Mouse (Mus musculus) liver, embryonic 12.5 days (tissue): ENCODE data around the gene Nfyb. TPM values are rescaled to one million over a fixed set of nuclear protein-coding genes. Genes with fewer than 3 reads are reported as not detected.
A peak's percentile ranks its signal among the peaks of the same experiment; 100 is the strongest.

Experiments
- ATAC-seq: fragments of 200-750 bp; cut with Nextera tagmentation; 2 replicates; pipeline ENCODE4 v1.8.0; 2017; ENCODE audit warnings: moderate number of reproducible peaks, mild to moderate bottlenecking, moderate library complexity
- H3K27ac ChIP-seq: fragments of 300-500 bp; sonication (generic); 2 replicates; pipeline ENCODE4 v1.5.1; 2016; ENCODE audit warnings: mild to moderate bottlenecking
- H3K27me3 ChIP-seq: fragments of 300-500 bp; sonication (generic); replicated peaks from 2 replicates; pipeline ENCODE4 v1.6.1; 2016; ENCODE audit warnings: mild to moderate bottlenecking, moderate library complexity
- H3K36me3 ChIP-seq: fragments of 300-500 bp; sonication (generic); 2 replicates; pipeline ENCODE4 v1.6.1; 2016; ENCODE audit warnings: mild to moderate bottlenecking, moderate library complexity
- H3K4me1 ChIP-seq: fragments of 300-500 bp; sonication (generic); 2 replicates; pipeline ENCODE4 v1.6.1; 2016
- H3K4me2 ChIP-seq: fragments of 300-500 bp; sonication (generic); 2 replicates; pipeline ENCODE4 v1.6.1; 2016; ENCODE audit warnings: mild to moderate bottlenecking, moderate library complexity
- H3K4me3 ChIP-seq: fragments of 300-500 bp; sonication (generic); 2 replicates; pipeline ENCODE4 v1.5.1; 2016; ENCODE audit warnings: mild to moderate bottlenecking, moderate library complexity
- H3K9ac ChIP-seq: fragments of 300-500 bp; sonication (generic); 2 replicates; pipeline ENCODE4 v1.6.1; 2016; ENCODE audit warnings: mild to moderate bottlenecking, moderate library complexity
- H3K9me3 ChIP-seq: fragments of 300-500 bp; sonication (generic); replicated peaks from 2 replicates; pipeline ENCODE4 v1.6.1; 2016; ENCODE audit warnings: mild to moderate bottlenecking, moderate library complexity
- WGBS: fragments of 180-500 bp; shearing (Covaris S2); methylation state at CpG from one replicate; pipeline ENCODE4 v1.1.7; 2016; ENCODE audit not compliant: insufficient replicate concordance; 5-methylcytosine and 5-hydroxymethylcytosine counted together
- polyA plus RNA-seq: library from polyadenylated mRNA; unstranded; fragments of >200 nt; fragmentation: Nextera tagmentation; extraction: Ambion mirVana; gene quantifications from 2 replicates; pipeline ENCODE4 v1.2.1, GENCODE M21; 2016

The Nfyb gene
- 39.4 and 40.4 TPM in 2 replicates for polyA plus RNA-seq

GRCm38 (mm10) chr10:82763840-82764631, at the start of gene Nfyb:
Gene Nfyb (minus strand): TSS chr10:82764144.
- ATAC-seq: peak; percentile 96
- peak within 1 kb of the TSS; percentile 100 for H3K27ac ChIP-seq
- H3K4me3 ChIP-seq: peak within 1 kb of the TSS; percentile 97
- H3K4me1 ChIP-seq: peaks cover 42% of the 10 kb centered on the region
- H3K27me3 ChIP-seq: peaks cover under 1% of the 10 kb centered on the region
- WGBS: under 1% methylated on average over 67 of the region's 68 CpGs
- no peaks in the 10 kb centered on the region for H3K9me3 ChIP-seq
- H3K9ac ChIP-seq: peak within 1 kb of the TSS; percentile 100
- peak within 1 kb of the TSS; percentile 84 for H3K4me2 ChIP-seq
- peaks cover 26% of the 10 kb centered on the region for H3K36me3 ChIP-seq

GRCm38 (mm10) chr10:82811855-82812431, 48.0 kb upstream of the Nfyb start:
- ATAC-seq: peak; percentile 64

GRCm38 (mm10) chr10:82809352-82809751, 45.4 kb upstream of the Nfyb start:
- H3K36me3 ChIP-seq: no peaks in the 10 kb centered on the region
- H3K27me3 ChIP-seq: 0 out of 2 replicates have a peak, but pooled peaks cover 6% of the 10 kb centered on the region
- no peak overlapping the region for H3K4me2 ChIP-seq
- no peak overlapping the region for H3K9ac ChIP-seq
- H3K4me1 ChIP-seq: peaks cover 38% of the 10 kb centered on the region
- H3K27ac ChIP-seq: no peak overlapping the region
- WGBS: 39% methylated on average over 3 of the region's 3 CpGs
- H3K4me3 ChIP-seq: no peak overlapping the region
- ATAC-seq: no peak
- no peaks in the 10 kb centered on the region for H3K9me3 ChIP-seq

More at GRCm38 (mm10) chr10:82811855-82812431, 48.0 kb upstream of the Nfyb start:
- Histone ChIP-seq H3K4me1 (peaks cover 32% of the 10 kb centered on the region), H3K9me3 (no peaks in the 10 kb centered on the region), H3K27me3 (0 out of 2 replicates have a peak, but pooled peaks cover 6% of the 10 kb centered on the region), H3K36me3 (no peaks in the 10 kb centered on the region), H3K9ac (peak overlapping the region; percentile 62), H3K27ac (no peak overlapping the region), H3K4me3 (peak overlapping the region; percentile 64), H3K4me2 (peak overlapping the region; percentile 90)
- WGBS: 5% methylated on average over 47 of the region's 52 CpGs

- WGBS: 68% methylated on average over 8 of the region's 8 CpGs
- no peak overlapping the region for H3K4me2 ChIP-seq
- no peak overlapping the region for H3K9ac ChIP-seq
- 0 out of 2 replicates have a peak, but pooled peaks cover 6% of the 10 kb centered on the region for H3K27me3 ChIP-seq
- no peak for ATAC-seq
- no peak overlapping the region for H3K4me3 ChIP-seq
- H3K9me3 ChIP-seq: no peaks in the 10 kb centered on the region
- no peak overlapping the region for H3K27ac ChIP-seq
- H3K36me3 ChIP-seq: no peaks in the 10 kb centered on the region
- peaks cover 35% of the 10 kb centered on the region for H3K4me1 ChIP-seq
Measured at GRCm38 (mm10) chr10:82808891-82809290, 44.9 kb upstream of the Nfyb start.

GRCm38 (mm10) chr10:82808155-82808554, 44.2 kb upstream of the Nfyb start:
- peaks cover 29% of the 10 kb centered on the region for H3K4me1 ChIP-seq
- no peak overlapping the region for H3K9ac ChIP-seq
- H3K4me2 ChIP-seq: no peak overlapping the region
- 0 out of 2 replicates have a peak, but pooled peaks cover 6% of the 10 kb centered on the region for H3K27me3 ChIP-seq
- 23% methylated on average over 6 of the region's 6 CpGs for WGBS
- no peak for ATAC-seq
- no peaks in the 10 kb centered on the region for H3K9me3 ChIP-seq
- no peak overlapping the region for H3K27ac ChIP-seq
- H3K36me3 ChIP-seq: no peaks in the 10 kb centered on the region
- no peak overlapping the region for H3K4me3 ChIP-seq

GRCm38 (mm10) chr10:82807238-82807637, 43.3 kb upstream of the Nfyb start:
- Histone ChIP-seq H3K4me1 (peaks cover 25% of the 10 kb centered on the region), H3K27me3 (0 out of 2 replicates have a peak, but pooled peaks cover under 1% of the 10 kb centered on the region), H3K4me3 (no peak overlapping the region), H3K9ac (no peak overlapping the region), H3K36me3 (no peaks in the 10 kb centered on the region), H3K9me3 (no peaks in the 10 kb centered on the region), H3K27ac (no peak overlapping the region), H3K4me2 (no peak overlapping the region)
- WGBS: 69% methylated on average over 7 of the region's 7 CpGs
- no peak for ATAC-seq

GRCm38 (mm10) chr10:82806414-82806813, 42.5 kb upstream of the Nfyb start:
- no peak for ATAC-seq
- no peak overlapping the region for H3K9ac ChIP-seq
- no peaks in the 10 kb centered on the region for H3K36me3 ChIP-seq
- no peaks in the 10 kb centered on the region for H3K9me3 ChIP-seq
- no peaks in the 10 kb centered on the region for H3K27me3 ChIP-seq
- H3K4me3 ChIP-seq: no peak overlapping the region
- no peak overlapping the region for H3K27ac ChIP-seq
- no peak overlapping the region for H3K4me2 ChIP-seq
- peaks cover 21% of the 10 kb centered on the region; the same call in 1 of the 2 replicates for H3K4me1 ChIP-seq
- 73% methylated on average over 8 of the region's 8 CpGs for WGBS

GRCm38 (mm10) chr10:82805111-82805510, 41.2 kb upstream of the Nfyb start:
- H3K27ac ChIP-seq: 0 out of 2 replicates have a peak overlapping the region, but pooled peaks have one; percentile 47
- no peak overlapping the region for H3K4me3 ChIP-seq
- 60% methylated on average over 6 of the region's 6 CpGs for WGBS
- H3K9ac ChIP-seq: no peak overlapping the region
- no peaks in the 10 kb centered on the region for H3K36me3 ChIP-seq
- no peaks in the 10 kb centered on the region for H3K9me3 ChIP-seq
- no peak; the same call in 1 of the 2 replicates for ATAC-seq
- H3K27me3 ChIP-seq: no peaks in the 10 kb centered on the region
- H3K4me1 ChIP-seq: peaks cover 21% of the 10 kb centered on the region; the same call in 1 of the 2 replicates
- no peak overlapping the region for H3K4me2 ChIP-seq

- H3K4me1 ChIP-seq: peaks cover 21% of the 10 kb centered on the region; the same call in 1 of the 2 replicates
- H3K27ac ChIP-seq: no peak overlapping the region
- no peaks in the 10 kb centered on the region for H3K9me3 ChIP-seq
- no peak overlapping the region for H3K9ac ChIP-seq
- 60% methylated on average over 3 of the region's 3 CpGs for WGBS
- H3K4me2 ChIP-seq: no peak overlapping the region
- no peaks in the 10 kb centered on the region for H3K36me3 ChIP-seq
- no peak overlapping the region for H3K4me3 ChIP-seq
- ATAC-seq: 0 out of 2 replicates have a peak, but pooled peaks have one; percentile 35
- H3K27me3 ChIP-seq: no peaks in the 10 kb centered on the region
Measured at GRCm38 (mm10) chr10:82804396-82804795, 40.5 kb upstream of the Nfyb start.

- Histone ChIP-seq H3K4me3 (no peak overlapping the region), H3K27me3 (peaks cover 22% of the 10 kb centered on the region), H3K9ac (no peak overlapping the region), H3K27ac (no peak overlapping the region), H3K9me3 (no peaks in the 10 kb centered on the region), H3K36me3 (no peaks in the 10 kb centered on the region), H3K4me1 (peaks cover 22% of the 10 kb centered on the region), H3K4me2 (no peak overlapping the region)
- 59% methylated on average over 5 of the region's 5 CpGs for WGBS
- no peak for ATAC-seq
Measured at GRCm38 (mm10) chr10:82800094-82800493, 36.1 kb upstream of the Nfyb start.

- no peaks in the 10 kb centered on the region for H3K36me3 ChIP-seq
- no peak overlapping the region for H3K4me2 ChIP-seq
- no peak overlapping the region for H3K4me3 ChIP-seq
- H3K27me3 ChIP-seq: peaks cover 27% of the 10 kb centered on the region
- WGBS: 42% methylated on average over 11 of the region's 11 CpGs
- no peak overlapping the region for H3K9ac ChIP-seq
- peaks cover 19% of the 10 kb centered on the region for H3K4me1 ChIP-seq
- H3K27ac ChIP-seq: no peak overlapping the region
- H3K9me3 ChIP-seq: no peaks in the 10 kb centered on the region
- 0 out of 2 replicates have a peak, but pooled peaks have one; percentile 13 for ATAC-seq
Measured at GRCm38 (mm10) chr10:82798312-82798933, 34.5 kb upstream of the Nfyb start.

GRCm38 (mm10) chr10:82797119-82797491, 33.2 kb upstream of the Nfyb start:
- Histone ChIP-seq H3K4me1 (peaks cover 19% of the 10 kb centered on the region), H3K27ac (no peak overlapping the region), H3K4me3 (no peak overlapping the region), H3K27me3 (peaks cover 27% of the 10 kb centered on the region), H3K36me3 (no peaks in the 10 kb centered on the region), H3K9ac (no peak overlapping the region), H3K4me2 (no peak overlapping the region), H3K9me3 (no peaks in the 10 kb centered on the region)
- 63% methylated on average over 4 of the region's 4 CpGs for WGBS
- ATAC-seq: no peak
